30 mouse cellular contexts compared by ENCODE assay signal in genomic region chr12:36065911-36066310, GRCm38 (mm10). TPM values are rescaled to one million over a fixed set of nuclear protein-coding genes. Genes with fewer than 3 reads are reported as not detected.
DNase-seq lines count a peak whose midpoint lies in the region; ATAC-seq lines count a peak whose summit lies in the region.
"Had no signal": no experiment of that assay in that cellular context is flagged by ENCODE, and none has a peak within 500 bp of the region (broad histone marks: within the 10 kb centered on the region; RNA-seq: fewer than 3 reads in every experiment).

No protein-coding gene starts in this region.

- H3K4me2 ChIP-seq in midbrain, embryonic 16.5 days (ENCODE audit: low read length) = no peak overlapping the region
- H3K4me2 ChIP-seq: embryonic facial prominence, embryonic 13.5 days; forebrain, embryonic 12.5 days; forebrain, embryonic 15.5 days; heart, embryonic 13.5 days; hindbrain, embryonic 14.5 days had no signal

- no peaks in the 10 kb centered on the region for H3K36me3 ChIP-seq in midbrain, embryonic 16.5 days (ENCODE audit: control insufficient read depth, insufficient read depth, low read length)
- H3K36me3 ChIP-seq: embryonic facial prominence, embryonic 10.5 days; embryonic facial prominence, embryonic 13.5 days; forebrain, embryonic 12.5 days; forebrain, embryonic 15.5 days; G1E; heart, embryonic 10.5 days; heart, embryonic 13.5 days had no signal

- H3K9ac ChIP-seq in midbrain, embryonic 16.5 days (ENCODE audit: low read depth, low read length) = no peak overlapping the region
- H3K9ac ChIP-seq: embryonic facial prominence, embryonic 13.5 days; forebrain, embryonic 12.5 days; forebrain, embryonic 15.5 days; heart, embryonic 13.5 days; hindbrain, embryonic 14.5 days had no signal

- H3K27me3 ChIP-seq in midbrain, embryonic 16.5 days (ENCODE audit: control insufficient read depth, insufficient read depth, low read depth, low read length) = no peaks in the 10 kb centered on the region
- H3K27me3 ChIP-seq: CH12.LX; embryonic facial prominence, embryonic 13.5 days; forebrain, embryonic 12.5 days; forebrain, embryonic 15.5 days; heart, embryonic 13.5 days had no signal

- H3K4me1 ChIP-seq in midbrain, embryonic 16.5 days (ENCODE audit: control insufficient read depth, insufficient read depth, low read length) = no peaks in the 10 kb centered on the region
- H3K4me1 ChIP-seq: embryonic facial prominence, embryonic 10.5 days; embryonic facial prominence, embryonic 13.5 days; forebrain, embryonic 12.5 days; forebrain, embryonic 15.5 days; heart, embryonic 10.5 days; heart, embryonic 13.5 days had no signal

- WGBS in midbrain, embryonic 16.5 days = 83% methylated on average over 1 of the region's 1 CpGs

- peaks cover 6% of the 10 kb centered on the region; the same call in 1 of the 2 replicates for H3K9me3 ChIP-seq in midbrain, embryonic 16.5 days (replicated peaks; ENCODE audit: control insufficient read depth, low read length, poor library complexity, severe bottlenecking)
- H3K9me3 ChIP-seq: forebrain, embryonic 15.5 days; G1E; heart, embryonic 10.5 days; heart, embryonic 13.5 days had no signal

- DNase-seq in layer of hippocampus, adult 18-20 months (ENCODE audit: low spot score in 2 of 2) = peak; percentile 23 to 64
- no peak for DNase-seq in layer of hippocampus, adult 9-10 months (ENCODE audit: low spot score)
- DNase-seq in MN1 (ENCODE audit: low spot score) = peak; percentile 47
- DNase-seq in layer of hippocampus, adult 8-10 months (ENCODE audit: low spot score in 2 of 2) = peak; percentile 21 to 61
- no peak for DNase-seq in heart, adult 18-20 months
- DNase-seq: adrenal gland, postnatal 10 days; B cell, adult 2 months; cerebellum, adult 11-12 months; cerebellum, adult 8-10 months; cerebellum, postnatal 10 days; cerebellum, postnatal 36 days; embryo, embryonic 11 days; gastrocnemius, postnatal 25 days; heart, adult 2 months; heart, postnatal 14 days; heart, postnatal 4 days had no signal

- no peak overlapping the region for H3K27ac ChIP-seq in midbrain, embryonic 16.5 days (ENCODE audit: low read length)
- H3K27ac ChIP-seq: embryonic facial prominence, embryonic 10.5 days; embryonic facial prominence, embryonic 13.5 days; forebrain, embryonic 12.5 days; forebrain, embryonic 15.5 days; heart, adult 2 months; heart, embryonic 10.5 days; heart, embryonic 13.5 days; hindbrain, embryonic 14.5 days; hindbrain, postnatal 0 days had no signal

- ATAC-seq in midbrain, embryonic 16.5 days = no peak
- ATAC-seq: activated CD4-positive, CD25-positive, alpha-beta regulatory T cell, adult 4 months; forebrain, embryonic 15.5 days; hindbrain, postnatal 0 days; inflammation-experienced regulatory T-cells, adult 6 months had no signal

- no peak overlapping the region for H3K4me3 ChIP-seq in midbrain, embryonic 16.5 days (ENCODE audit: low read depth, low read length)
- H3K4me3 ChIP-seq: embryonic facial prominence, embryonic 10.5 days; embryonic facial prominence, embryonic 13.5 days; erythroblast, embryonic 14.5 days; forebrain, embryonic 12.5 days; forebrain, embryonic 15.5 days; heart, adult 2 months; heart, embryonic 10.5 days; heart, embryonic 13.5 days had no signal

RNA-seq across cellular contexts. Expression of gene Tspan13, which starts 23.6 kb away (rescaled TPM):
- total RNA-seq in layer of hippocampus, adult 18-20 months (2021) = 100 to 1,000 TPM; 284 to 286 TPM
- total RNA-seq in layer of hippocampus, adult 8-10 months (2022) = 100 to 1,000 TPM; 238 to 276 (median 249) TPM
- 10 to 100 TPM; 34.9 to 46.1 TPM for total RNA-seq in heart, adult 18-20 months (2021)
- polyA plus RNA-seq in midbrain, embryonic 16.5 days (2015; fragmentation: Nextera tagmentation; extraction: Ambion mirVana) = 387 and 445 TPM in 2 replicates
- total RNA-seq: G1E had no signal

Comparison
In these comparisons a context has a peak if more than half of its experiments do, and no peak if none do; other contexts are left out.
1. DNase-seq: peak in layer of hippocampus, adult 18-20 months (2 of 2), MN1 (single experiment) and layer of hippocampus, adult 8-10 months (2 of 2); none in layer of hippocampus, adult 9-10 months (single experiment) and heart, adult 18-20 months (0 of 2).
2. RNA of gene Tspan13, which starts 23.6 kb away (total RNA-seq): 284 to 286 TPM in layer of hippocampus, adult 18-20 months and 238 to 276 TPM in layer of hippocampus, adult 8-10 months; 34.9 to 46.1 TPM in heart, adult 18-20 months; every median in the first group is over 4 times any median in the second.